Mouse (Mus musculus): ENCODE measurements at regions not wholly inside any gene's neighbourhood (a gene's known extent, or its start where the extent isn't known, plus 50 kb on each side); places are given as distances from the start of the nearest gene placed in this dataset.

- DNase-seq (ENCODE audit: low read depth): no peak
Measured at GRCm38 (mm10) chr8:115478406-115479060, 229.1 kb downstream of the Maf start.

GRCm38 (mm10) chr8:115476071-115476470 is 231.5 kb downstream of the Maf start:
- no peak for DNase-seq (ENCODE audit: low read depth)

- no peak for DNase-seq (ENCODE audit: low read depth)
Measured at GRCm38 (mm10) chr8:115475156-115475555, 232.4 kb downstream of the Maf start.

- DNase-seq (ENCODE audit: low read depth): no peak
Measured at GRCm38 (mm10) chr8:115473974-115474373, 233.6 kb downstream of the Maf start.

GRCm38 (mm10) chr8:115466553-115466952 is 241.0 kb downstream of the Maf start:
- DNase-seq (ENCODE audit: low read depth): no peak

- DNase-seq (ENCODE audit: low read depth): no peak
Measured at GRCm38 (mm10) chr8:115466122-115466521, 241.5 kb downstream of the Maf start.

- no peak for DNase-seq (ENCODE audit: low read depth)
Measured at GRCm38 (mm10) chr8:115462657-115463056, 244.9 kb downstream of the Maf start.

GRCm38 (mm10) chr8:115458119-115458518 is 249.5 kb downstream of the Maf start:
- DNase-seq (ENCODE audit: low read depth): no peak

GRCm38 (mm10) chr8:115450789-115451188 is 256.8 kb downstream of the Maf start:
- no peak for DNase-seq (ENCODE audit: low read depth)

GRCm38 (mm10) chr8:115448367-115448766 is 259.2 kb downstream of the Maf start:
- DNase-seq (ENCODE audit: low read depth): no peak

GRCm38 (mm10) chr8:115444519-115444918 is 263.1 kb downstream of the Maf start:
- DNase-seq (ENCODE audit: low read depth): no peak

- DNase-seq (ENCODE audit: low read depth): no peak
Measured at GRCm38 (mm10) chr8:115441943-115442550, 265.5 kb downstream of the Maf start.

GRCm38 (mm10) chr8:115441323-115441722 is 266.3 kb downstream of the Maf start:
- DNase-seq (ENCODE audit: low read depth): no peak

GRCm38 (mm10) chr8:115440151-115440550 is 267.4 kb downstream of the Maf start:
- DNase-seq (ENCODE audit: low read depth): no peak

- no peak for DNase-seq (ENCODE audit: low read depth)
Measured at GRCm38 (mm10) chr8:115439512-115439911, 268.1 kb downstream of the Maf start.

GRCm38 (mm10) chr8:115437956-115438355 is 269.6 kb downstream of the Maf start:
- DNase-seq (ENCODE audit: low read depth): no peak

GRCm38 (mm10) chr8:115436356-115436721 is 271.3 kb downstream of the Maf start:
- no peak for DNase-seq (ENCODE audit: low read depth)

GRCm38 (mm10) chr8:115435720-115436355 is 271.8 kb downstream of the Maf start:
- no peak for DNase-seq (ENCODE audit: low read depth)

- no peak for DNase-seq (ENCODE audit: low read depth)
Measured at GRCm38 (mm10) chr8:115432396-115433040, 275.1 kb downstream of the Maf start.

GRCm38 (mm10) chr8:115430793-115431192 is 276.8 kb downstream of the Maf start:
- no peak for DNase-seq (ENCODE audit: low read depth)

- no peak for DNase-seq (ENCODE audit: low read depth)
Measured at GRCm38 (mm10) chr8:115429291-115429883, 278.2 kb downstream of the Maf start.

GRCm38 (mm10) chr8:115428528-115429290 is 278.9 kb downstream of the Maf start:
- DNase-seq (ENCODE audit: low read depth): no peak

All from c-Kit-positive CD71-negative TER-119-negative erythroid progenitor cells, embryonic 14.5 days (primary cell).